Mouse (Mus musculus): ENCODE measurements at regions not wholly inside any gene's neighbourhood (a gene's known extent, or its start where the extent isn't known, plus 50 kb on each side); places are given as distances from the start of the nearest gene placed in this dataset.

DNA sequence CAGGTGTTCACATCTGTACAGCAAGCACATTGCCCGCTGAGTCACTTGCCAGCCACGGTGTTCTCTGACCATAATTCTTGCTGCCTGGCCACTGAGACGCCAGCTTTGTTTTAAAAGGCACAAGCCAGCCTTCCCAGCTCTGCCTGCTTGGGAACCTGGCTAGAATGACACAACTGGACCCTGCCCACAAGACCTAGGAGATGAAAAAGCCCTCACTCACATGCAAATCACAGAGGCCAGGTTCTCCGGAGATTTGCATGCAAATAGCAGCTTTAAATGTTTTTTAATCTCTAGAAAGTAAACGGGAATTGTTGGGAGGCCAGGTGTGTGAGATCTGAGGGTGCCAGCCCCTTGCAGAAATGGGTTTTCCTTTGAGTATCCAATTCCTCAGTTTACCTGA lies 71.9 kb downstream of the 1810010D01Rik start:
- no peak for DNase-seq (ENCODE audit: low read depth)

DNA sequence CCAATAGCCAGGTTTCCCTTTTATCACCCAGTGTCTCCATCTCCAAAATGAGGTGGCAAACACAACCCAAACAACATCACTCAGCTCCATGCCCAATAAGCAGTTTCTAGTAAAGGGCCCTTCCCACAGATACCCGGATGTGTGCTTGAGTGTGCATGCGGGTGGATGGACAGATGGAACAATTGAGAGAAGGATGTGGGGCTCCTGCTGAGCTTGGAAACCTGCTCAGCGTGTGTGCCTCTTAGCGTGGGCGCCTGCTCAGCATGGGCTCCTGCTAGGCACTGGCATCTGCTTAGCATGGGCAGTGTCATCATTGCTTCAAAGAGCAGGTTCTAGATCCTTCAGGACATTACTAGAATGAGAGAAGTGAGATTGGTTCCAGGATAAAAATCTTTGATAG lies 75.4 kb downstream of the 1810010D01Rik start:
- no peak for DNase-seq (ENCODE audit: low read depth)

DNA sequence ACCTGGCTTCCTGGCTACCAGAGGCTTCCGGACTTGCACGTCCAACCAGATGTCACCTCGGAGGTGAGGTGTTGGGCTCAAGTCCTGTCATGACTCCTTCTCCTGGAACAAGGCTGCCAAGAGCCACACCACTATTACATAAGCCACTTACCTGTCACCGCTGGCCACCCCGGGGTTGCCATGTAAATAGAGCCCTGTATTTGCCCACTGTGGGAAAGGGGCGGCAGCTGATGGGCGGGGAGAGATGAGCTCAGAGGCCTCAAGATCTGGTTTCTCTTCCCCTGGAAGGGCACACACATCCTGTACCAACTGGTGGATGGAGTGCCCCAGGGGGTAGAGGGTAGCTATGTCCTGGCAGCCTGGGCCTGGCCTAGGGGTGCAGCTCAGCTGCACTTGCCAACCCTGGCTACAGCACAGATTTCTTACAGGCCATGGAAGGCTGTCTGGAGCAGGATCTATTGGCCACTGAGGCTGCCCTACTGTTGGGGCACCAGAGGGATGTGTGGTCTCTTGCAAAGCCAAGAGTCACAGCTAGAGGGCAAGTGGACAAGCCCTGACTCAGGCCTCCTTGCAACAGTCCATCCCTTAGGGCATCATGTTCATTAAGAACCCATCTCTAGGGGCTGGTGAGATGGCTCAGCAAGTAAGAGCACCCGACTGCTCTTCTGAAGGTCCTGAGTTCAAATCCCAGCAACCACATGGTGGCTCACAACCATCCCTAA lies 76.3 kb downstream of the 1810010D01Rik start:
- DNase-seq (ENCODE audit: low read depth): no peak

DNA sequence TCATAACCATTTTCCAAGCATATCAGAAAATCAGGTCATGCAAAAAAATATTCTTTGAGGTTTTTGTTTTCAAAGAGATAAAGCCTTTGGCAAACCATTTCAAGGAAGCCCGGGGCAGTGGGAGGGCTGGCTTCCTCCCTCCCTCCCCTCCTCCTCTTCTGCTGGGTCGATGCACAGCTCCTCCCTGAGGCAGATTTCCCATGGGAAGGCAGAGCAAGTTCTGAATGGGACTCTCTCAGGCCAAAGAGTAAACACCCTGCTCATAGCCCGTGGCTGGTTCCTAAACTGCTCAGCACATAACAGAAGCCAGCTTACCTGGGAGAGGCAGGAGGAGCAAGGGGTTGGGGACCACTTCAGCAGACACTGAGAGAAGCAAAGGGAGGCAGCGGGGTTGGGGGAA lies 77.9 kb downstream of the 1810010D01Rik start:
- DNase-seq (ENCODE audit: low read depth): no peak

GRCm38 (mm10) chr7:145127661-145128060 lies 80.3 kb downstream of the 1810010D01Rik start:
- DNase-seq (ENCODE audit: low read depth): no peak

DNA sequence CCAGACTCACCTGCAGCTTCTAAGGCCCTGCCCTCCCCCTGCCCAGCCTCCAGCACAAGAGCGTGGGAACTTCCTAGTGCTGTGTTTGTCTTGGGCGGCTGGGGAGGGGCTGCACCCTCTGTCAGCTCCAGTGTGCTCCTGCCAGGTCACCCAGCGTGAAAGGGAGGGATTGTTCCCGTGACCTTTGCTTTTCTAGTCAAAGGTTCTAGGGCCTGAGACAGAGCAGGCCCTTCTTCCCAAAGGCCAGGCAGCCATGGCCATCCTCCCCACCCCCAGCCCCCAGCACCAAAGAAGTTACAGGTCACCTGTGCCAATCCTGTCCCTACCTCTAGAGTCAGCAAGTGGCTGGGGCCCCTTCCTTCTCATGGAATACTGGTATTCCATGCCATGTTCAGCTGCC lies 80.7 kb downstream of the 1810010D01Rik start:
- no peak for DNase-seq (ENCODE audit: low read depth)

GRCm38 (mm10) chr7:145123996-145124601 lies 83.8 kb downstream of the 1810010D01Rik start:
- no peak for DNase-seq (ENCODE audit: low read depth)

DNA sequence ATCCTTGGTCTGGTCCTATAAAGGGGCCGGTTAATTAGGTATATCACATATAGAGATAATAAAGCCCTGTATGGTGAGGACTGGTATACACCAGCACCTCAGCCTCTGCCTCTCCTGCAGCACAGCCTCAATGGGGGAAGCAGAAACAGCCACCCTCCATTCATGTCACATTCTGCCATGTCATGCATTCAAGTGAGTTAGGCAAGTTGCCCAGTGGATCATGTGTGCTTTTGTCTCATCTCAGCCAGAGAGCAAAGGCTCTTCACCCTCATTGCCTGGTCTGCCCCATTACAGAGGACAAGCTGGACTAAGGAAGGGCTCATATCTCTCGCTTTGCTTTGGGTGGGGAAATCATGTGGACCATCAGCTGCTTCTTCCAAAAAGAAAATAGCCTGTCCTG lies 85.4 kb downstream of the 1810010D01Rik start:
- DNase-seq (ENCODE audit: low read depth): no peak

- DNase-seq (ENCODE audit: low read depth): no peak
Observed at GRCm38 (mm10) chr7:145118406-145118805, 89.5 kb downstream of the 1810010D01Rik start.

DNA sequence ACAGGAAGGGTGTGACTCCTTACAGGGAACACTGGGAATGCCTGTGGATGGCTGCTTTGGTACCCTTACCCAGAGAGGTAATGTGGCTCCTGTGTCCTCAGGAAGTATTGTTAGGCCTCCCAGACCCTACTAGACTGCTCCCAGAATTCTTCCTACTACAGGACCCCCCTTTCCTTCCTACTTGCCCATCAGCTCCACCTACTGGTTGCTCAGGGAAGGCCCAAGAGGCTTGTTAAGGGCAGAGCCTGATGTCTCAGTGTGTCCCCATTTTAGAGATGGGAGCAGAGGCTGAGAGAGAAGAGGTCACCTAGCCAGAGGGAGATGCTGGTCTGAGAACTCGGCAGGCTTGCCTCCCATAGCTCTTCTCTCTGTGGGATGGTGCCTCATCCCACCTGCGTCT lies 93.3 kb downstream of the 1810010D01Rik start:
- peak; percentile 64 for DNase-seq (ENCODE audit: low read depth)

DNA sequence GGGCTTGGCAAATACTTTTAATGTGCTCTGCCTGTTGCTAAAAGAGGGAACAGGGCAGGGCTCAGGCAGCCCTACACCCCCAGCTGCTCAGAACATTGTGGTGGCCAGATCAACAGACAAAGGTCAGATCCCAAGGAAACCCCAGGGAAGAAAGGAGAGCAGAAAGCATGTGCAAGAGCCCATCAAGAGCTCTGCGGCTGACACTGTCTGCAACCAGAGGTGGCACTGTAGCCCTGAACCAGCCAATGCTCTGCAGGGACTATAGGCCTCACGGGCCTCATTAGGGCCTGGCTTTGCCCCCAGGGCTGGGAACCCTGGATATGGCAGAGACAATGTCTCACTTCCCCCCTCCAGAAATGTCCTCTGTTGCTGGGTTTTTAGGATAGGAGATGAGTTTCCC lies 93.8 kb downstream of the 1810010D01Rik start:
- no peak for DNase-seq (ENCODE audit: low read depth)

- no peak for DNase-seq (ENCODE audit: low read depth)
Observed at GRCm38 (mm10) chr7:145112887-145113531, 94.9 kb downstream of the 1810010D01Rik start.

GRCm38 (mm10) chr7:145112146-145112830 lies 95.6 kb downstream of the 1810010D01Rik start:
- peak; percentile 61 for DNase-seq (ENCODE audit: low read depth)

DNA sequence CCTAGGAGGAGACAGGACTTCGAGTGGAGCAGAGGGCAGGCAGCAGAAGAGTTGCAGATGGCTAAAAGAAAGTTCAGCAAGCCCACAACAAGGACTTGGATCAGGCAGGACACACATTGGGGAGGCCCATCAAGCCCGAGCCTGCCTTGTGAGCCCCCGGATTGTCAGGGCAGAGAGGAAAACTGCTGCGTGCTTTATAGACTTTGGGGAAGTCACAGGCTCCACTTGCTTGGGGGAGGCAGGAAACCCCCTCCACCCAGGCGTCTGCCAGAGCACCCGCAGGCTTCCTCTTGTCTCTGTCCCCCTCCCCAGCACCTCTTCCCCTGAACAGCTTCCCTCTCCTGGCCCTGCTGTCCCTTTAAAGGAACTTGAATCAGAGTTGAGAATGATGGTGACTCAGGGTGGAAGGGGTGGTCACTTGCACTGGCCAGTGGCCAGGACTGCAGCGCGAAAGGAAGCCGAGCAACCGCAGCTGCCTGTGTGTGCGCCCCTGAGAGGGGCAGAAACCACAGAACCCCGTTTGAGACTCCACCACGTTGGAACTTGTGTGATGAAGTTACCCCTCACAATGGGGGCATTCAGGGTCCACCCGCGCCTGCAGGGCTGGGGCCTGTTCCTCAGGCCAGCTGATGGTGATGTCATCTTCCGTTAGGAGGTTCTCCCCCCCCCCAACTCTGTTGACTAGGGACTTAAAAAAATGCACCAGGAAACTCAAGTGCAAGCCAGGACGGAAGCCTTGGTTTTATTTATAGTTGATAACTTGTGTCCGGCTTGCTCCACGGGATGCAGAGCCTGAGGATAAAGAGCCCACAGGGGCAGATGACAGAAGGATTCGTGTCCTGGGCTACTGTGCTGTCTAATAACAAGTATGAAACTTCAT lies 96.4 kb downstream of the 1810010D01Rik start:
- peak; percentile 82 for DNase-seq (ENCODE audit: low read depth)

- DNase-seq (ENCODE audit: low read depth): peak; percentile 77
Observed at GRCm38 (mm10) chr7:145110657-145111251, 97.2 kb downstream of the 1810010D01Rik start.

- no peak for DNase-seq (ENCODE audit: low read depth)
Observed at GRCm38 (mm10) chr7:145110028-145110427, 97.9 kb downstream of the 1810010D01Rik start.

- DNase-seq (ENCODE audit: low read depth): no peak
Observed at GRCm38 (mm10) chr7:145109471-145109870, 98.4 kb downstream of the 1810010D01Rik start.

GRCm38 (mm10) chr7:145108994-145109393 lies 98.9 kb downstream of the 1810010D01Rik start:
- DNase-seq (ENCODE audit: low read depth): no peak

- no peak for DNase-seq (ENCODE audit: low read depth)
Observed at GRCm38 (mm10) chr7:145107575-145108170, 100.2 kb downstream of the 1810010D01Rik start.

- DNase-seq (ENCODE audit: low read depth): peak; percentile 83
Observed at GRCm38 (mm10) chr7:145106494-145106849, 101.4 kb downstream of the 1810010D01Rik start.
